Mouse (Mus musculus): ENCODE results near the gene Rtp4.

Rtp4 gene

GRCm38 (mm10) chr16:23515766-23516165 is 4.3 kb upstream of the Rtp4 start:
- DNase-seq, result no peak

GRCm38 (mm10) chr16:23516606-23517005 is 3.5 kb upstream of the Rtp4 start:
- no peak for DNase-seq

GRCm38 (mm10) chr16:23517230-23517629 is 2.9 kb upstream of the Rtp4 start:
- no peak for DNase-seq

GRCm38 (mm10) chr16:23517754-23518566 is 2.1 kb upstream of the Rtp4 start:
- DNase-seq, result no peak

- no peak for DNase-seq
Measured at GRCm38 (mm10) chr16:23518567-23519369, 1.3 kb upstream of the Rtp4 start.

- DNase-seq, result no peak
Measured at GRCm38 (mm10) chr16:23519771-23520170, 320 bp upstream of the Rtp4 start.

GRCm38 (mm10) chr16:23521092-23521491 is 1.0 kb downstream of the Rtp4 start:
- DNase-seq, result no peak

GRCm38 (mm10) chr16:23522081-23522480 is 2.0 kb downstream of the Rtp4 start:
- no peak for DNase-seq

- DNase-seq, result no peak
Measured at GRCm38 (mm10) chr16:23529186-23529585, 9.1 kb downstream of the Rtp4 start.

GRCm38 (mm10) chr16:23533707-23534106 is 13.6 kb downstream of the Rtp4 start:
- no peak for DNase-seq

GRCm38 (mm10) chr16:23541046-23541445 is 21.0 kb downstream of the Rtp4 start:
- no peak for DNase-seq

- DNase-seq, result no peak
Measured at GRCm38 (mm10) chr16:23542866-23543265, 22.8 kb downstream of the Rtp4 start.

- no peak for DNase-seq
Measured at GRCm38 (mm10) chr16:23544361-23544760, 24.3 kb downstream of the Rtp4 start.

GRCm38 (mm10) chr16:23547783-23548182 is 27.7 kb downstream of the Rtp4 start:
- DNase-seq, result no peak

GRCm38 (mm10) chr16:23550346-23550980 is 30.4 kb downstream of the Rtp4 start:
- peak; percentile 32 to 37 for DNase-seq

- no peak for DNase-seq
Measured at GRCm38 (mm10) chr16:23550981-23551582, 31.0 kb downstream of the Rtp4 start.

- no peak for DNase-seq
Measured at GRCm38 (mm10) chr16:23554673-23555072, 34.6 kb downstream of the Rtp4 start.

- no peak for DNase-seq
Measured at GRCm38 (mm10) chr16:23557195-23557594, 37.1 kb downstream of the Rtp4 start.

- DNase-seq, result no peak
Measured at GRCm38 (mm10) chr16:23557669-23558068, 37.6 kb downstream of the Rtp4 start.

- no peak for DNase-seq
Measured at GRCm38 (mm10) chr16:23568369-23568958, 48.4 kb downstream of the Rtp4 start.

GRCm38 (mm10) chr16:23574561-23574960 is 54.5 kb downstream of the Rtp4 start:
- DNase-seq, result no peak

Measured in thymus, postnatal 36 days (tissue).